Mouse (Mus musculus) limb, embryonic 14.5 days (tissue): Measurements from ENCODE around the gene Ppcdc. TPM values are rescaled to one million over a fixed set of nuclear protein-coding genes. Genes with fewer than 3 reads are reported as not detected.

Experiments used
- ATAC-seq: fragments of 200-750 bp; cut with Nextera tagmentation; 2 replicates; pipeline ENCODE4 v1.8.0; 2017; ENCODE audit warnings: low read depth, moderate number of reproducible peaks, moderate TSS enrichment; ENCODE audit not compliant: low FRiP score
- DNase-seq: peaks from one replicate; pipeline ENCODE4 v3.0.0-alpha.2; 2015; ENCODE audit warnings: low spot score
- H3K27ac ChIP-seq: fragments of 300-500 bp; sonication (generic); replicated peaks from 2 replicates; pipeline ENCODE4 v1.5.1; 2014; ENCODE audit warnings: low read depth, mild to moderate bottlenecking, low read length, moderate library complexity, mixed read lengths
- H3K27me3 ChIP-seq: fragments of 300-500 bp; sonication (generic); 2 replicates; pipeline ENCODE4 v1.6.1; 2014; ENCODE audit warnings: low read length, mixed read lengths; ENCODE audit not compliant: control insufficient read depth, insufficient read depth
- H3K36me3 ChIP-seq: fragments of 300-500 bp; sonication (generic); 2 replicates; pipeline ENCODE4 v1.6.1; 2014; ENCODE audit warnings: mild to moderate bottlenecking, low read length, moderate library complexity, mixed read lengths; ENCODE audit not compliant: control insufficient read depth, insufficient read depth
- H3K4me1 ChIP-seq: fragments of 300-500 bp; sonication (generic); 2 replicates; pipeline ENCODE4 v1.6.1; 2014; ENCODE audit warnings: antibody characterized with exemption, low read length, mixed read lengths; ENCODE audit not compliant: control insufficient read depth, insufficient read depth
- H3K4me2 ChIP-seq: fragments of 300-500 bp; sonication (generic); replicated peaks from 2 replicates; pipeline ENCODE4 v1.6.1; 2014; ENCODE audit warnings: low read depth, mild to moderate bottlenecking, low read length, moderate library complexity; ENCODE audit not compliant: severe bottlenecking
- H3K4me3 ChIP-seq: fragments of 300-500 bp; sonication (generic); replicated peaks from 2 replicates; pipeline ENCODE4 v1.5.1; 2014; ENCODE audit warnings: low read length
- H3K9ac ChIP-seq: fragments of 300-500 bp; sonication (generic); 2 replicates; pipeline ENCODE4 v1.6.1; 2014; ENCODE audit warnings: mild to moderate bottlenecking, low read depth, low read length, moderate library complexity; ENCODE audit not compliant: severe bottlenecking
- H3K9me3 ChIP-seq: fragments of 300-500 bp; sonication (generic); 2 replicates; pipeline ENCODE4 v1.6.1; 2016; ENCODE audit warnings: low read length; ENCODE audit not compliant: control insufficient read depth
- POLR2A ChIP-seq: fragments of 200-500 bp; IDR thresholded peaks from 2 replicates; pipeline ENCODE4 v1.8.0; 2012; ENCODE audit warnings: inconsistent platforms, mild to moderate bottlenecking, moderate library complexity, borderline replicate concordance; ENCODE audit not compliant: insufficient read depth, insufficient read length; ENCODE audit errors: extremely low read depth
- WGBS: fragments of 180-500 bp; shearing (Covaris S2); extraction: QIAGEN DNeasy Blood & Tissue Kit; methylation state at CpG from one replicate; pipeline ENCODE4 v1.1.7; 2014; 5-methylcytosine and 5-hydroxymethylcytosine counted together
- polyA plus RNA-seq, 2 experiments: library from polyadenylated mRNA; depleted of rRNA in 1 of 2; stranded (reverse) in 1 of 2; unstranded in 1 of 2; fragments of >200 nt; fragmentation: Nextera tagmentation in 1 of 2; extraction: Ambion mirVana in 1 of 2; gene quantifications; 2 replicates each; pipeline versions ENCODE4 v1.2.1 to v1.2.3; 2012 to 2014

Gene Ppcdc
- polyA plus RNA-seq, 2 experiments: 22.1 to 32.1 TPM

DNA sequence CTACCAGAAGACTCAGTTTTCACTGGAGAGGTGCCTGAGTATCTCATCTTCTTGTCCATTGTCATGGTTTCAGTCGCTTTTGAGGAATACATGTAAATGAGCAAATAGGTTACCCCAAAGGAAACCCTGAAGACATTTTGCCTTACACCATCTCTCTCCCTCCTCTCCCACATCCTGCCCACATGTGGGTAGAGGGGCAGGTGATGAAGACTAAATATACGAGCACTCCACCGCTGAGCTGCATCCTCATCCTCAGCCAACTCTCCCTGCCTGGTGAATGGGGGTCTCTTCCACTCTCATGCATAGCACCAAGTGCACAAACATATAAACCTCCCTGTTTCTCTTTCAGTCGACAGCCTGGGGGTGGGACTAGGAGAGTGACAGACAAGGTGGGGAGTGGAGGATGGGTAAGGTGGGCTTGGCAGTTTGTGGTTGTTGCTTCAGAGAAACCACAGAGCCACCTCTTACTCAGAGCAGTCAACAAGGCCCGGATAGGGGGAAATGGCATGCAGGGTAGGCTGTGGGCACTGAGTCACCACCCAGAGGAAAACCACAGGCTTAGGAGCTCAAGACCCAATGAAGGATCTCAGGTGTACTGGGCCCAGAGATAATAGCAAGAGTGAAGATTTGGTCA, 100.2 kb downstream of the Ppcdc start:
- no peaks in the 10 kb centered on the region for H3K4me1 ChIP-seq
- DNase-seq (no peak), ATAC-seq (no peak)
- no peaks in the 10 kb centered on the region for H3K9me3 ChIP-seq
- H3K27me3 ChIP-seq: no peaks in the 10 kb centered on the region
- no peak overlapping the region for H3K4me2 ChIP-seq
- no peaks in the 10 kb centered on the region for H3K36me3 ChIP-seq
- H3K27ac ChIP-seq: no peak overlapping the region
- no peak for TF ChIP-seq POLR2A
- no peak overlapping the region for H3K4me3 ChIP-seq
- WGBS: 76% methylated on average over 5 of the region's 5 CpGs
- H3K9ac ChIP-seq: no peak overlapping the region

DNA sequence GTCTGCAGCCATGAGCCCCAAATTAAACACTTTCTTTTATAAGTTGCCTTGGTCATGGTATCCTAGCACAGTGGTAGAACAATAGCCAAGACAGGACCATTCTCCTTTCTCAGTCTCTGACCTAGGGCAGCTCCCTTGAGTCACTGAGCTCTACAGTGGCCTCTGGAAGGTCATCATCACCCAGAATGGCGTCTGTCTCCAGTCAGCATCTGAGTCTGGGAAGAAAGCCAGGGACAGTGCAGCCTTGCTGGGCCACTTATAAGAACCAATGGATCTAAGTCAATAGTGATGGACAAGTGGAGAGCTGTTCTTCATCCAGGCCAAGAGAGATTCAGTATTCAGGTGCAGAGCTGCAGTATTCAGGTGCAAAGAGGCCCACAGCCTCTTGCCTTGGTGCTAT, 101.2 kb downstream of the Ppcdc start:
- H3K4me2 ChIP-seq: no peak overlapping the region
- DNase-seq: no peak
- no peak overlapping the region for H3K9ac ChIP-seq
- ATAC-seq: no peak
- H3K9me3 ChIP-seq: no peaks in the 10 kb centered on the region
- no peak overlapping the region for H3K4me3 ChIP-seq
- H3K27me3 ChIP-seq: no peaks in the 10 kb centered on the region
- no peaks in the 10 kb centered on the region for H3K36me3 ChIP-seq
- no peak overlapping the region for H3K27ac ChIP-seq
- no peaks in the 10 kb centered on the region for H3K4me1 ChIP-seq
- no peak for TF ChIP-seq POLR2A
- 73% methylated on average over 1 of the region's 1 CpGs for WGBS

Other genes with a start within 250 kb of the Ppcdc start
- not detected in 2 replicates for gene Trcg1, start 203.6 kb downstream of the Ppcdc start, polyA plus RNA-seq (2012; rRNA removed)
- not detected in 2 replicates for gene Trcg1, start 203.6 kb downstream of the Ppcdc start, polyA plus RNA-seq (2014; fragmentation: Nextera tagmentation; extraction: Ambion mirVana)
- gene 1700017B05Rik, start 177.5 kb downstream of the Ppcdc start, polyA plus RNA-seq (2012; rRNA removed): 11.1 and 12.5 TPM in 2 replicates
- gene 1700017B05Rik, start 177.5 kb downstream of the Ppcdc start, polyA plus RNA-seq (2014; fragmentation: Nextera tagmentation; extraction: Ambion mirVana): 18.0 and 18.8 TPM in 2 replicates
- 33.8 and 45.3 TPM in 2 replicates for gene Scamp5, start 27.9 kb upstream of the Ppcdc start, polyA plus RNA-seq (2012; rRNA removed)
- gene Scamp5, start 27.9 kb upstream of the Ppcdc start, polyA plus RNA-seq (2014; fragmentation: Nextera tagmentation; extraction: Ambion mirVana): 10.0 and 12.5 TPM in 2 replicates
- gene Rpp25, start 63.9 kb upstream of the Ppcdc start, polyA plus RNA-seq (2012; rRNA removed): 0.60 and 0.74 TPM in 2 replicates
- 0.94 and 1.5 TPM in 2 replicates for gene Rpp25, start 63.9 kb upstream of the Ppcdc start, polyA plus RNA-seq (2014; fragmentation: Nextera tagmentation; extraction: Ambion mirVana)
- 168 and 174 TPM in 2 replicates for gene Cox5a, start 81.2 kb upstream of the Ppcdc start, polyA plus RNA-seq (2012; rRNA removed)
- 436 and 466 TPM in 2 replicates for gene Cox5a, start 81.2 kb upstream of the Ppcdc start, polyA plus RNA-seq (2014; fragmentation: Nextera tagmentation; extraction: Ambion mirVana)
- gene Fam219b, start 97.4 kb upstream of the Ppcdc start, polyA plus RNA-seq (2012; rRNA removed): 16.2 and 19.0 TPM in 2 replicates
- 25.2 and 27.0 TPM in 2 replicates for gene Fam219b, start 97.4 kb upstream of the Ppcdc start, polyA plus RNA-seq (2014; fragmentation: Nextera tagmentation; extraction: Ambion mirVana)
- 51.0 and 55.6 TPM in 2 replicates for gene Mpi, start 112.6 kb upstream of the Ppcdc start, polyA plus RNA-seq (2012; rRNA removed)
- gene Mpi, start 112.6 kb upstream of the Ppcdc start, polyA plus RNA-seq (2014; fragmentation: Nextera tagmentation; extraction: Ambion mirVana): 34.4 and 37.5 TPM in 2 replicates
- 75.3 and 99.2 TPM in 2 replicates for gene Scamp2, start 120.8 kb upstream of the Ppcdc start, polyA plus RNA-seq (2012; rRNA removed)
- 81.7 and 82.5 TPM in 2 replicates for gene Scamp2, start 120.8 kb upstream of the Ppcdc start, polyA plus RNA-seq (2014; fragmentation: Nextera tagmentation; extraction: Ambion mirVana)
- gene Ulk3, start 149.3 kb upstream of the Ppcdc start, polyA plus RNA-seq (2012; rRNA removed): 41.7 and 47.2 TPM in 2 replicates
- gene Ulk3, start 149.3 kb upstream of the Ppcdc start, polyA plus RNA-seq (2014; fragmentation: Nextera tagmentation; extraction: Ambion mirVana): 13.1 and 13.8 TPM in 2 replicates
- gene Cplx3, start 166.2 kb upstream of the Ppcdc start, polyA plus RNA-seq (2012; rRNA removed): 0.03 TPM in 1 of 2 replicates, not detected in the other
- gene Cplx3, start 166.2 kb upstream of the Ppcdc start, polyA plus RNA-seq (2014; fragmentation: Nextera tagmentation; extraction: Ambion mirVana): not detected in 2 replicates
- 0.09 TPM in 1 of 2 replicates, not detected in the other for gene Lman1l, start 180.7 kb upstream of the Ppcdc start, polyA plus RNA-seq (2012; rRNA removed)
- not detected in 2 replicates for gene Lman1l, start 180.7 kb upstream of the Ppcdc start, polyA plus RNA-seq (2014; fragmentation: Nextera tagmentation; extraction: Ambion mirVana)
- 88.5 and 91.4 TPM in 2 replicates for gene Csk, start 213.5 kb upstream of the Ppcdc start, polyA plus RNA-seq (2012; rRNA removed)
- gene Csk, start 213.5 kb upstream of the Ppcdc start, polyA plus RNA-seq (2014; fragmentation: Nextera tagmentation; extraction: Ambion mirVana): 28.1 and 29.7 TPM in 2 replicates
- not detected in 2 replicates for gene Cyp1a2, start 243.6 kb upstream of the Ppcdc start, polyA plus RNA-seq (2012; rRNA removed)
- not detected in 2 replicates for gene Cyp1a2, start 243.6 kb upstream of the Ppcdc start, polyA plus RNA-seq (2014; fragmentation: Nextera tagmentation; extraction: Ambion mirVana)
- gene Cyp1a1, start 247.8 kb upstream of the Ppcdc start, polyA plus RNA-seq (2012; rRNA removed): 0.03 and 0.04 TPM in 2 replicates
- gene Cyp1a1, start 247.8 kb upstream of the Ppcdc start, polyA plus RNA-seq (2014; fragmentation: Nextera tagmentation; extraction: Ambion mirVana): not detected in 2 replicates